Mouse (Mus musculus) myocyte (in vitro differentiated cells): ENCODE measurements around the gene Ptprm. TPM values are rescaled to one million over a fixed set of nuclear protein-coding genes. Genes with fewer than 3 reads are reported as not detected.

Experiments used
- H3K27me3 ChIP-seq: one replicate; pipeline ENCODE4 v1.6.1; 2011; ENCODE audit not compliant: control insufficient read depth, insufficient read depth, insufficient read length
- H3K36me3 ChIP-seq: one replicate; pipeline ENCODE4 v1.6.1; 2011; ENCODE audit not compliant: control insufficient read depth, insufficient read depth
- H3K4me2 ChIP-seq: one replicate; pipeline ENCODE4 v1.6.1; 2011; ENCODE audit warnings: low read depth, control low read depth
- H3K4me3 ChIP-seq: one replicate; pipeline ENCODE4 v1.5.1; 2011; ENCODE audit warnings: mild to moderate bottlenecking, control low read depth, moderate library complexity
- H3K79me2 ChIP-seq: one replicate; pipeline ENCODE4 v1.6.1; 2011; ENCODE audit not compliant: control insufficient read depth, insufficient read depth
- H3ac ChIP-seq: one replicate; pipeline ENCODE4 v1.6.1; 2011; ENCODE audit not compliant: control insufficient read depth, insufficient read length
- CEBPB ChIP-seq: IDR thresholded peaks from 2 replicates; pipeline ENCODE4 v1.6.1; 2011; ENCODE audit warnings: mild to moderate bottlenecking, moderate library complexity; ENCODE audit not compliant: poor library complexity, insufficient read depth, severe bottlenecking
- E2F4 ChIP-seq: IDR thresholded peaks from one replicate; pipeline ENCODE4 v1.6.1; 2011; ENCODE audit warnings: mild to moderate bottlenecking, control low read depth, moderate library complexity; ENCODE audit not compliant: insufficient read depth
- MAX ChIP-seq: IDR thresholded peaks from one replicate; pipeline ENCODE4 v1.6.1; 2011; ENCODE audit warnings: low read depth, mild to moderate bottlenecking, control low read depth
- MYOD1 ChIP-seq, 3 experiments: IDR thresholded peaks; one replicate each; pipeline ENCODE4 v1.6.1; 2011; ENCODE audit warnings: control low read depth in 2 of 3, low read depth in 2 of 3, mild to moderate bottlenecking in 2 of 3, moderate library complexity in 1 of 3; ENCODE audit not compliant: insufficient read length in 2 of 3, control insufficient read depth in 1 of 3
- MYOG ChIP-seq, 3 experiments: IDR thresholded peaks; one replicate each; pipeline ENCODE4 v1.6.1; 2011; ENCODE audit warnings: control low read depth in 2 of 3, low read depth in 2 of 3, mild to moderate bottlenecking in 2 of 3; ENCODE audit not compliant: insufficient read length in 2 of 3, control insufficient read depth in 1 of 3, insufficient read depth in 1 of 3
- POLR2A ChIP-seq: IDR thresholded peaks from one replicate; pipeline ENCODE4 v1.6.1; 2011; ENCODE audit warnings: low read depth, mild to moderate bottlenecking, control low read depth, moderate library complexity; ENCODE audit not compliant: insufficient read length
- POLR2AphosphoS2 ChIP-seq: IDR thresholded peaks from one replicate; pipeline ENCODE4 v1.6.1; 2011; ENCODE audit warnings: low read depth, control low read depth; ENCODE audit not compliant: insufficient read length
- REST ChIP-seq: IDR thresholded peaks from one replicate; pipeline ENCODE4 v1.6.1; 2011; ENCODE audit warnings: mild to moderate bottlenecking, control low read depth, moderate library complexity; ENCODE audit not compliant: insufficient read depth, insufficient read length
- SRF ChIP-seq: IDR thresholded peaks from one replicate; pipeline ENCODE4 v1.6.1; 2011; ENCODE audit warnings: low read depth; ENCODE audit not compliant: control insufficient read depth, insufficient read length
- TCF12 ChIP-seq: IDR thresholded peaks from one replicate; pipeline ENCODE4 v1.6.1; 2011; ENCODE audit warnings: mild to moderate bottlenecking, control low read depth; ENCODE audit not compliant: poor library complexity, insufficient read depth, severe bottlenecking
- TCF3 ChIP-seq: IDR thresholded peaks from one replicate; pipeline ENCODE4 v1.6.1; 2011; ENCODE audit warnings: low read depth, control low read depth; ENCODE audit not compliant: insufficient read length
- USF1 ChIP-seq: IDR thresholded peaks from one replicate; pipeline ENCODE4 v1.6.1; 2011; ENCODE audit warnings: low read depth, mild to moderate bottlenecking, control low read depth, moderate library complexity
- polyA plus RNA-seq: library from polyadenylated mRNA; unstranded; fragments of >200 nt; fragmentation: generic; extraction: Trizol; gene quantifications from one replicate; pipeline ENCODE4 v1.2.1, GENCODE M21; 2012; ENCODE audit warnings: missing spikeins

Gene Ptprm
- polyA plus RNA-seq, 1 experiment, result 6.5 TPM

DNA sequence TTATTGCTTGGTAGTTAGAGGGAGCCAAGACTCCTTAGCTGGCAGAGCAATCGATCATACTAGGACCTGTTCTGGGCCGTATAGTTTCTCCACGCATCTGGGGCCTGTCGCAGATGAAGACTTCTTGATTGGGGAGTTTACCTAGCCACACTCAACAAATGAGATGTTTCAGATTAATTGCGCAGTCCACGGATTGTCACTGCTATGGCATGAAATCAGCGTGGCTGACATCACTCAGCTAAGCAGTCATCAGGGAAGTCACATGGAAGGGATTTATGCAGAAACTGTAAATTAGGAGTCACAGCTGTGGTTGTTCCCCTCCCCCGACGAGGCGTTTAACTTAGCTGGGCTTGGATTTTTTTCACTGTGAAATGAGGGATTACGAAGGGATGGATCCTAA is 479.4 kb downstream of the Ptprm start:
- Histone ChIP-seq H3K36me3 (no peaks in the 10 kb centered on the region), H3K4me3 (no peak overlapping the region), H3K79me2 (no peaks in the 10 kb centered on the region), H3K4me2 (no peak overlapping the region), H3K27me3 (no peaks in the 10 kb centered on the region), H3ac (no peak overlapping the region)
- TF ChIP-seq REST, result no peak
- no peak for TF ChIP-seq USF1
- no peak for TF ChIP-seq TCF3
- TF ChIP-seq POLR2A, result no peak
- no peak for TF ChIP-seq E2F4
- TF ChIP-seq MYOD1 (IDR thresholded peaks at IDR 0.05; ENCODE audit: control insufficient read depth in 1 of 3, insufficient read length in 2 of 3, low read depth in 2 of 3), result no peak
- no peak for TF ChIP-seq TCF12
- no peak for TF ChIP-seq CEBPB
- TF ChIP-seq MAX, result no peak
- TF ChIP-seq POLR2AphosphoS2, result no peak
- no peak for TF ChIP-seq SRF

GRCm38 (mm10) chr17:66871396-66871795 is 482.9 kb downstream of the Ptprm start:
- Histone ChIP-seq H3K4me2 (no peak overlapping the region), H3K36me3 (no peaks in the 10 kb centered on the region), H3ac (no peak overlapping the region), H3K79me2 (no peaks in the 10 kb centered on the region), H3K27me3 (no peaks in the 10 kb centered on the region), H3K4me3 (no peak overlapping the region)
- TF ChIP-seq TCF3 (no peak), CEBPB (no peak), SRF (no peak), POLR2A (no peak), MYOD1 (IDR thresholded peaks at IDR 0.05; ENCODE audit: control insufficient read depth in 1 of 3, insufficient read length in 2 of 3, low read depth in 2 of 3) (no peak), POLR2AphosphoS2 (no peak), USF1 (no peak), REST (no peak), E2F4 (no peak), MAX (no peak), MYOG (IDR thresholded peaks at IDR 0.05; ENCODE audit: control insufficient read depth in 1 of 3, insufficient read depth in 1 of 3, insufficient read length in 2 of 3, low read depth in 2 of 3) (no peak), TCF12 (no peak)

DNA sequence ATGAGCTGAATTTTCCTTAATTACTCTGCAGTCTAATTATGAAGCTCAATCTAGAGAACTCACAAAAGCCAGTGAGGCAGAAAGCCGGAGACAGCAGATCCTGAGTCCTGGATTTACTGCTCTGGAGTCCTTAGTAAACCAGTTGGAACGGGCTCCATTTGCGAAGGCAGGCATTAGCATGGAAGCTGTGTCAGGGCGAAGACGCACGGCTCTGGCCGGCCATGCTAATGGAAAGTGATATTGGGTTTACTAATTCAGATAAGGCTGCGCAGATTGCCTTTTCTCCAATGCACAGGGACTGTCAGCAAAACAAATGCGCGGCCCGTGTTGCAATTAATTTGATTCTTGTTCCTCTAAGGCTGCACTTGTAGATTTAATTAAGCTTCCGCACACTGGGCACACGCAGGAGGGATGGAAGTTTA is 484.7 kb downstream of the Ptprm start:
- Histone ChIP-seq H3K4me3 (no peak overlapping the region), H3K79me2 (no peaks in the 10 kb centered on the region), H3K4me2 (no peak overlapping the region), H3K27me3 (no peaks in the 10 kb centered on the region), H3K36me3 (no peaks in the 10 kb centered on the region), H3ac (no peak overlapping the region)
- TF ChIP-seq CEBPB, result no peak
- no peak for TF ChIP-seq POLR2A
- no peak for TF ChIP-seq MYOD1 (IDR thresholded peaks at IDR 0.05; ENCODE audit: control insufficient read depth in 1 of 3, insufficient read length in 2 of 3, low read depth in 2 of 3)
- TF ChIP-seq E2F4, result no peak
- TF ChIP-seq REST, result no peak
- no peak for TF ChIP-seq POLR2AphosphoS2
- no peak for TF ChIP-seq USF1
- TF ChIP-seq MYOG (IDR thresholded peaks at IDR 0.05; ENCODE audit: control insufficient read depth in 1 of 3, insufficient read depth in 1 of 3, insufficient read length in 2 of 3, low read depth in 2 of 3), result no peak
- TF ChIP-seq TCF3, result no peak
- no peak for TF ChIP-seq SRF
- TF ChIP-seq MAX, result no peak
- no peak for TF ChIP-seq TCF12

DNA sequence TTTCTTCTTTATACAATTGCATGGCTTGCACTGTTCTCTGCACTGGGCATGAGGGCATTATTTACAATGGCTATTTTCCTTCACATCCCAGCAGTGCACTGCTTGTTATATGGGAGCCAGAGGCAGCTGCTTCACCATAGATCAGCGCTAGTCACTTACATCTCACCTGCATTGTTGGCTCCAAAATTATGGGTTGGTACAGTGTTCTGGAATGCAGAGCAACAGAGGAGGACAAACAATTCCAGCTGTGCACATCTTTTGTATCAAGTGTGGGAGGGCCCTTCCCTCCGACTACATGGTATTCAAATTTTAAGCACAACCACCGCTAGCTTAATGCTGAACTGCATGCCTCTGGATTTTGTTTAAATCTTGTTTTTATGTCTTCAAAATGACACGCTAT is 489.8 kb downstream of the Ptprm start:
- TF ChIP-seq REST (no peak), TCF12 (no peak), POLR2AphosphoS2 (no peak), CEBPB (no peak), MYOG (IDR thresholded peaks at IDR 0.05; ENCODE audit: control insufficient read depth in 1 of 3, insufficient read depth in 1 of 3, insufficient read length in 2 of 3, low read depth in 2 of 3) (no peak), SRF (no peak), TCF3 (no peak), MAX (no peak), E2F4 (no peak), USF1 (no peak), POLR2A (no peak), MYOD1 (IDR thresholded peaks at IDR 0.05; ENCODE audit: control insufficient read depth in 1 of 3, insufficient read length in 2 of 3, low read depth in 2 of 3) (no peak)
- no peaks in the 10 kb centered on the region for H3K36me3 ChIP-seq
- no peaks in the 10 kb centered on the region for H3K79me2 ChIP-seq
- no peaks in the 10 kb centered on the region for H3K27me3 ChIP-seq
- H3ac ChIP-seq, result no peak overlapping the region
- H3K4me3 ChIP-seq, result no peak overlapping the region
- no peak overlapping the region for H3K4me2 ChIP-seq

DNA sequence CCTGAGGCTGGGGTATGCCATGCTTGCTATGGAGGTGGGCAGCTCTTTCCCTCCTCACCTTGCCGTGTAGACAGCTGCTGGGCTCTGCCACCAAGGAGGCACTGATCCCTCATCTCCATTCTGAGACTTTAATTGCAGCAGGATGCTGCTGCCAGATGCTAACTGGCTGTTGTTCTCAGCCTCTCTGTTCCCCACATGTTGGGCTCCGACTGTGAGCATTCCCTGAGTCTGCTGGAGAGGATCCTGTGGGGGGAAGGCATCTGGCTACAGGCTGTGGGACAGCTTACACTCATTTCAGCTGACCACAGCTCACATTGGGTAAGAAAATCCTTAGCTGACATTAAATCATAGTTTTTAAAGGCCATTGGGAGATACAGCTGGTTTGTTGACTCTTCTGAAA is 492.7 kb downstream of the Ptprm start:
- H3K4me2 ChIP-seq, result no peak overlapping the region
- H3K79me2 ChIP-seq, result no peaks in the 10 kb centered on the region
- TF ChIP-seq SRF (no peak), POLR2AphosphoS2 (no peak), USF1 (no peak), MAX (no peak), MYOG (IDR thresholded peaks at IDR 0.05; ENCODE audit: control insufficient read depth in 1 of 3, insufficient read depth in 1 of 3, insufficient read length in 2 of 3, low read depth in 2 of 3) (no peak), CEBPB (no peak), TCF3 (no peak), TCF12 (no peak), MYOD1 (IDR thresholded peaks at IDR 0.05; ENCODE audit: control insufficient read depth in 1 of 3, insufficient read length in 2 of 3, low read depth in 2 of 3) (no peak), E2F4 (no peak), REST (no peak), POLR2A (no peak)
- H3K4me3 ChIP-seq, result no peak overlapping the region
- no peak overlapping the region for H3ac ChIP-seq
- H3K27me3 ChIP-seq, result no peaks in the 10 kb centered on the region
- H3K36me3 ChIP-seq, result no peaks in the 10 kb centered on the region
